Mouse (Mus musculus) gastrocnemius, postnatal 14 days (tissue): ENCODE results near the gene Vwa3b. TPM values are rescaled to one million over a fixed set of nuclear protein-coding genes. Genes with fewer than 3 reads are reported as not detected.

Experiments
- DNase-seq: peaks from one replicate; pipeline ENCODE4 v3.0.0; 2021; ENCODE audit warnings: mixed read lengths
- intact Hi-C: fragments of 180-260 bp; cut with DNase I; formaldehyde crosslinking; loops from one replicate; pipeline ENCODE4 v1.15.1; 2025; ENCODE audit warnings: low total_unique reads
- total RNA-seq, 2 experiments: library from RNA; stranded (reverse); gene quantifications; 2 replicates each; pipeline ENCODE4 v1.2.3; 2021

Vwa3b gene
- total RNA-seq, 2 experiments from 2014 or later: 33.1 to 41.0 TPM

DNA sequence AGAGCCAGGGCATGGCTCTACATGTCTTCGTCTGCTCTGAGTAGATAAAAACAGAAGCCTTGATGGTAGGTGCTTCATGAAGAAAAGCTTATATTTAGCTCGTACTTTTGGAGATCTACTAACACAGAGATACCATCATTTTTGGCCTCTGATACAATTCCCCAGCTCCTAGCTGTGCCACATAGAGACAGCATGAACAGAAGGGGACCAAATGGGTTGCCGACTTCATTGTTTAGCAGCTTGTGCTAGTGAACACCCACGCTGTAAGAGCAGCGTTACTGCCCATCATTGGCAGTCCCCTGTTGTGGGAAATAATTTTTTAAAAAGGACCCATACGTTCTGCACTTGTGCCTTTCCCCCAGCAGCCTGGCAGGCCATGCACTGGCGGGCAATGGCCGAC, 74.6 kb downstream of the Vwa3b start:
- no peak for DNase-seq
- intact Hi-C loops: no loop called here

DNA sequence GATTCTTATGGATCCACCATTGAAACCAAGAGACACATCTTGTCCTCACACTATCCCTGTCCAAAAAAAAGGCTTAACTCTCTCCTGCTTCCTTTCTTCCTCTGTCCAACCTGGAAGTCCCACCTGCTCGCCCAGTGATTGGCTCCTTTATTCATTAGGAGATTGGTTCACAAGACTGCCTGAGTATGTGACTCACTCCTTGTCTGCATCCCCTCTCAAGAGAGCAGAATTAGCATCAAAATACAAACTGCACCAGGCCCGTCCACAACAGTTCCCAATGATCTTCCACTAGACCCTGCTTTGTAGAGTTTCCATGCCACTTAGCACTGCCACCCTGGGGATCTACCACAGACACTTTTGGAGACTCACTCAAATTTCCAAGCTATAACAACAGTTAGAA, 75.3 kb downstream of the Vwa3b start:
- intact Hi-C loops: no loop called here
- DNase-seq: no peak

DNA sequence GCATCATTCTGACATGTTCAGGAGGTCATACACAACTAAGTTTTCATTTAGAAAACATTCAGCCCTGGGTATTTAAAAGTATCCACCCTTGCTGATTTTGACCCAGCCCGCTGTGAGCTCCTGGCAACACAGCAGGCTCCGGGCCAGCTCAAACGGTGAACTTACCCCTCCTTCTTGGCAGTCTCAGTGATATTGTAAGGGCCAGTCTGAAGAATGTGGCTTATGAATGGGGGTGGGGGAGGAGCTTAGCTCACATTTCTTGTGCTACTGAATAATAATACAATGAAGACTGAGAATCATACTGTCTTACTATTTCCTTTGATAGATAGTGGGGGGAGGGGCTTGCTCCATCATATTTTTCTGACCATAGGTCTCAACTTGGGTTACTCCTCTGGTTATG, 78.8 kb downstream of the Vwa3b start:
- intact Hi-C loops: no loop called here
- no peak for DNase-seq

DNA sequence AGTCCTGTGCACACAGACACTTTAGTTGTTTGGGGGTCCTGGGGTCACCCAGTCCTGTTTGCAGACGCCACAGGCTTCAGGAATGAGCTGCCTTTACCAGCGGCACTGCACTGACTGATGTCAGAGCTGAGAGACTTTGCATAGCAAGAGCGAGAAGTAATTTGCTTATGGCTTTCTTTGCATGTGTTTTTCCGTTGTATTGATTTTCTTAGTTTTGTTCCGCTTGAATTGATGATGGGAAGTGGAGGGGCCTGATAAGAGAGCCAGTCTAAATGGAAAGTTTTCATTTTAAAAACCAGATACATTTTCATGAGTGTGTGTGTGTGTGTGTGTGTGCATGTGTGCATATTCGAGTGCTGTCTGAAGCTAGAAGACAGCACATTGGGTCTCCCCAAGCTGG, 87.4 kb downstream of the Vwa3b start:
- intact Hi-C loops: no loop called here

DNA sequence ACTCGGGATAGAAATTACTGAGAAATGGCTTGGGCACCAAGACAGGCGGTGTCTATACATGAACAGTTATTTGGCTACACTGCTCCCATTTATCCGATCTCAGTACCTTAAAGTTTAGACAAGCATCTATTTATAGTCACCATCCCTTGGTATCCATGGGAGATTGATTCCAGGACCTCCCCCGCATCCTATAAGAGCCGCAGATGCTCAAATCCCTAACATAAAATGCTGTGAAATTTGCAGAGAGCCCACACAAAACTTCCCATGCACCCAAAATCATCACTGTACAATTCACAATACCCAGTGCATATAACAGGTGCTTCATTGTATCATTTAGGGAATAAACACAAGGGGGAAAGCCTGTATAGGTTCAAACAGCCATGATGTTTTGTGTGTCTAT, 89.5 kb downstream of the Vwa3b start:
- intact Hi-C loops: no loop called here
- no peak for DNase-seq

More for the DNA sequence above, 87.4 kb downstream of the Vwa3b start:
- no peak for DNase-seq

DNA sequence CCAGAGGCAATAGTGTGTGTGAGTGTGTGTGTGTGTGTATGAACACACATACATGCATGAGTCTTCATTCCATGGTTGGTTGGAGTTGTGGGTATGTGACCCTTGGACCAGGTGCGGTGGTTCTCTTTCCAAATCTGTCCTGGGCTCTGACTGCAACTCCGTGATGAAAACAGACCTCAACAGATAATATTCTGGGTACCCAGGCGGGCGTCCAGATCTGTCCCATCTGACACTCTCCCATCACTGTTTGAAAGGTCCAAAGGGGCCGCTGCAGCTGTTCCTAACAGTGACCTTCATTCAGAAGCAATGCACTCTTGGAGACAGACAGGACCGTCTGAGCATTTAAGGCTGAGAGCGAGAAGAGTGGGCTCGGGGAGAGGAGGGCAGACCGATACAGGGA, 90.2 kb downstream of the Vwa3b start:
- intact Hi-C loops: no loop called here
- peak; percentile 58 for DNase-seq

DNA sequence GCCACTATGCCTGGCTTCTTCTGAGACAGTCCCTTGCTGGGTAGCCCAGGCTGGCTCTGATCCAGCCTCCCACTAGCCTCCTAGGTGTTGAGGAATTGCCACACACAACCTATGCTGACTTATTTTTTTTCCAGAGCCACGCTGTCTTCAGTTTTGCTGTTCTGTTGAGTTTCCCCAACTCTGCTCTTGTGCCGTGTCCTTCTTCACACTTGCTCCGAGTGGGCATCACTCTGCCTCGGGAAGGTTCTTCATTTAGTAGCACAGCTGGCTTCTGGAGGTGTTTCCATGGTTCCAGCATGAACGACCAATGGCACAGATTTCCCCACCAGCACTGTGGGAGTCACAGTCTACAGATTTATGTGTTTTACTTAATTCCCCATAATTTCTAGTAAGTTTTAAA, 91.6 kb downstream of the Vwa3b start:
- no peak for DNase-seq
- intact Hi-C loops: no loop called here

DNA sequence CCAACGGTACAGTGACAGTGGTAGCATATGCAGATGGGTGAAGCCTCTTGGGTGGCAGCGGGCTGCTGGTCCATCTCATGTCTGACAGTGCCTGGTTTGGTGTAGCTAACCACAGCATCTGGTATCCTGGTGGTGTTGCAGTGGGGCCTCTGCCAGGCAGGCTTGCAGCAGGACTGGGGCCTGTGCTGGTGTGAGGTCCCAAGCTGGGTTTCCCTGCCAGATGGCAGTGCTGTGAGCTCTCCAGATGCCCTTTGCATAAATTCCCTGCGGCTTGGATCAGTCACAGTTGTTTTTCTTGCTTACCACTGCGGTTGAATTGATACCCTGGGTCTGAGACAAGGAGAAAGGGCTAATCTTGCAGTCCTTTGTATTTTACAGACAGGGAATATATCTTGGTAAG, 95.9 kb downstream of the Vwa3b start:
- DNase-seq: peak; percentile 80
- intact Hi-C loops: no loop called here

DNA sequence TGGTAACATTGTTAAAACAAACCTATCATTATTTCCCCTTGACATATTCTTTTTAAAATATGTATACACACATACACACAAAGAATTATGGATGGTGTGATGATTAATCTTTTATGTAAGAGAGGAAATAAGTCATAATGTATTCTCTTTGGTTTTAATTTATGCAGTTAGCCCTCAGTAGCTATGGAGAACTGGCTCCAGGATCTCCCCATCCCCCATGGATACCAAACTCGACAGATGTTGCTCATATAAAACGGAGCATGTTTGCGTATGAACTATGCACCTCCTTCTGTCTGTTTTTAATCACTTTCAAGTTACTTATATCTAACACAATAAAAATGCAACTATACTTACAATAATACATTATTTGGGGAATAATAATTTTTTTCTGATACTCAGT, 96.4 kb downstream of the Vwa3b start:
- intact Hi-C loops: no loop called here
- DNase-seq: no peak

DNA sequence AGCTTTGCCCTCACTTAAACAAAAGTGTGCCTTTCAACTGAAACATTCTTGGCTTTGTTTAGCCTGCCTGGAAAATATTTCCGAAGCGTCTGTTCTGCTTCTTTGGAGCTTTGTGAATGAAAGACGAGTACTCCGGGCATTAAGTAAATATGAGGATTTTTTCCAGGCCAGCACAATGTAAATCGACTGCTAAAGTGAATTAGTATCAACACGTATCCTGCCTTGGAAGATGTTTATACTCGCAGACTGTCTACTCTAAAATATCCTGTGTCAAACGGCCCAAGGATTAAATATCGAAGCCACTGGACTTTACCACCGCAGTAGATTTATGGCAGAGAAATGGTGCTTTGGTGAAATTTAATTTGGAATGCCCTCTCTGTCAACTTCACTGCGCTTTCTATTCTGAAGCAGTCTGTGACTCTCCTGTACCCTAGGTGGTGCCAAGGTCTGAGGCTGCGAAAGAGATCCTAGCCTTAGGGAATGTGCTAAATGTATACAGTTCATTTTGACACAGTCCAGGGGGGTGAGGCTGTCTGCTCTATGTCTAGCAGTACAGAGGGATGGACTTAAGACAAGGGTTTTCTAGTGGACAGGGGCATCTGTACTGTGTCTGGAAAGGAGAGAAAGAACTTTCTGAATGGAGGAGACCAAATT, 98.4 kb downstream of the Vwa3b start:
- intact Hi-C loops: no loop called here
- DNase-seq: no peak

DNA sequence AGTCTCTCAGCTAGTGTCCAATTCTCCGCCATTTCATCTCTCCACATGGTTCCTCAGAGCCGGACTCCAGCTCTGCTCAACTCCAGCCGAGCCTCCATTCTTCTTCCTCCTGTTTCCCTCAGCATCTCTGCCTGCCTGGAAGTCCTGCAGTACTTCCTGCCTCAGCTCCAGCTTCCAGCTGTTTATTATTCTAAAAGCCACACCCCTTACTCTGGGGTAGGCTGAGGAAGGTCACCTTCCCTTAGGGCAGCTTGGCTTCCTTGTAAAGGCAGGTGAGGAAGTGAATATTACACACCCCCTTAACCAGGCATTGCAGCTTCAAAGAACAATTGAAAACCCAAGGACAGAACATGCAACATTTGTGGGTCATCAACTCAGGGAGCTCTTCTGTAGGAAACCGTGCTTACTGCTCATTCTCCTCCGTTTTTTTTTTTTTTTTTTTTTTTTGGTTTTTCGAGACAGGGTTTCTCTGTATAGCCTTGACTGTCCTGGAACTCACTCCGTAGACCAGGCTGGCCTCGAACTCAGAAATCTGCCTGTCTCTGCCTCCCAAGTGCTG, 103.7 kb downstream of the Vwa3b start:
- DNase-seq: no peak
- intact Hi-C loops: loop anchor here (10.0 kb wide), 1 partner anchor 205 kb away; no protein-coding TSS in a partner anchor

DNA sequence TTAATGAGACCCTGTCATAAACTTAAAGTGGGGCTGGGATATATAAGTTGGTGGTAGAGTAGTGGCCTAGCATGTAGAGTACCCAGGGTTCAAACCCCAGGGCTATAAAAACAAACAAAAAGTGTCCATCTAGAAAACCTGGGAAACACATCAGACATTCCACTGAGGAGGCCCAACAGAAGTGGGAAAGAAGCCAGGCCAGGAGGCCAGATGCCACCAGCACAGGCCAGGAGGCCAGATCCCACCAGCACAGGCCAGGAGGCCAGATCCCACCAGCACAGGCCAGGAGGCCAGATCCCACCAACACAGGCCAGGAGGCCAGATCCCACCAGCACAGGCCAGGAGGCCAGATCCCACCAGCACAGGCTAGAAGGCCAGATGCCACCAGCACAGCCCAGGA, 104.8 kb downstream of the Vwa3b start:
- intact Hi-C loops: loop anchor here (10.0 kb wide), 1 partner anchor 206 kb away; no protein-coding TSS in a partner anchor
- DNase-seq: no peak

DNA sequence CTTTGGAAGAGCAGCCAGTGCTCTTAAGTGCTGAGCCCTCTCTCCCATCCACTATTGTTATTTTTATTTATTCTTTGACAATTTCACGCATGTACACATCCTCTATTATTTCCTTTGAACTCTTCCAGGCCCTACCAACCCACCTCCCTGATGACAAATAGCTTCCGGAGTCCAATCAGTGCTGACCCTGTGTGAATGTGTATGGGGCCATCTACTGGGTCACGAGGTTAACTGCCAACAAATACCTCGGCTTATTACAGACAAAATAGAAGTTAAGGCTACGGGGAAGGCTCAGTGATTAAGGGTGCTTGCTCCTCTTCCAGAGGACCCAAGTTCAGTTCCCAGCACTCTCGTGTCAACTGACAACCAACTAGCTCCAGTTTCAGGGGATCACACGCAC, 106.0 kb downstream of the Vwa3b start:
- intact Hi-C loops: loop anchor here (10.0 kb wide), 1 partner anchor 208 kb away; no protein-coding TSS in a partner anchor
- DNase-seq: no peak

DNA sequence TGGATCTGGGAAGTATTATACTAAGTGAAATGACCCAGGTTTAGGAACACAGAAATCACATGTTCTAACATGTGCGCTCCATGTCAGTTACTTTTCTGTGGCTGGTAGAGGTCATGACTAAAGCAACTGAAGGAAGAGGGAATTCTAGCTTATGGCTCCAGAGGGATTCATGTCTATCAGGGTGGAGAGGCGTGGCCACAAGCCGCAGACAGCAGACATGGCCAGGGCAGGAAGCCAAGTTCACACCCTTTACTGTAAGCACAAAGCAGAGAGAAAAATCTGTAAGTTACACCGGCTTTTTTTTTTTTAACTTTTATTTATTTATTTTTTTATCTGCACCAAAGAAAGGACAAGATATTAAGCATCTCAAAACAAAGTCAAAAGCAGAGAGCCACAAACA, 119.6 kb downstream of the Vwa3b start:
- peak; percentile 15 for DNase-seq
- intact Hi-C loops: no loop called here

DNA sequence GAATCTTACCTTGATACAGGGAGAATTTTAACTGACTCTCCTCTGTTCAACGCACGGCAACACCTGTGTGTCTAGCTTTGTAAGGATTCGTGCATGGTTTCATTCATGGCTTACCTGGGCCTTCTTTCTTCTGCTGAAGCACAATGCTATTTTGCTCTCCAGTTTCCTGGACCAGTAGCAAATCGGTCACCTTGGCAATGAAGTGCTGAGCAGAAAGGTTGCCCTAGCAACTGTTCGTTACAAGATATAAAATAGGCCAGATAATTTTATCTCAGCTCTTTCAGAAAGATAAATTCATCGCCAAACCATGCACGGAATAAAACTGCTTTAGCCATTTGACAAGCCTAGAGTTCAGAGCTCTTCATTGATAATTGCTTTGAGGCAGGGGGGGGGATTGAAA, 123.5 kb downstream of the Vwa3b start:
- DNase-seq: no peak
- intact Hi-C loops: no loop called here

DNA sequence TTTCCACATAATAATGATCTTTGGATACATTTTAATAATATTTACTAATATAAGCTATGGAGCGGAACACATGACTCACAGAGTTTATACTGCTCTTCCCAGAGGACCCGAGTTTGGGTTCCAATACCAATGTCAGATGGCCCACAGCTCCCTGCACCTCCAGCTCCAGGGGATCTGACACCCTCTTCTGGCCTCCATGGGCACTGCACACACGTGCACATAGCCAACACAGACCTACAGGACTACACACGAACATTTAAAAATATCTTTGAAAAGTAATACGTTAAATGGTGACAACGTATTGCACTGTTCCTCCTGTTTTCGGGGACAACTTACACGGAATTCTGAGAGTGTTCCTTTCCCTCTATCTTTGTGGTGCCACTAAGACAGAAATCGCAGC, 125.5 kb downstream of the Vwa3b start:
- DNase-seq: no peak
- intact Hi-C loops: no loop called here

DNA sequence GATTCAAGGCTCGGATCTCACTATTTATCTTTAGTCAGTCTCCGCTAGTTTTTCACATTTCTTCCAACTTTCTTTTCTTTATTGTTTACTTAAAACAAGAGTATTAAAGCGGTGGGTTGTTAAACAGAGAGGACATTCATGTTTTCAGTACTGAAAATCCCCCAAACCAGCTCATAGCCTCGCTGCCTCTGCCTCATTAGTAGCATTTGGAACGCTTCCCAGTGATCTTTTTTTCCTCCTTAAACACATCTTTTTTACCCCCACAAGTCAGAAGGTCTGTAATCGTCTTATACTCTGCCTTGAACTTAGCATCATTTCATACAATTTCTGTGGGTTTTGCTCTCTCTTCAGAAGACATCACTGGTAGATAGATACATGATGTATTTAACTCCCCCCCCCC, 139.7 kb downstream of the Vwa3b start:
- DNase-seq: no peak
- intact Hi-C loops: no loop called here

DNA sequence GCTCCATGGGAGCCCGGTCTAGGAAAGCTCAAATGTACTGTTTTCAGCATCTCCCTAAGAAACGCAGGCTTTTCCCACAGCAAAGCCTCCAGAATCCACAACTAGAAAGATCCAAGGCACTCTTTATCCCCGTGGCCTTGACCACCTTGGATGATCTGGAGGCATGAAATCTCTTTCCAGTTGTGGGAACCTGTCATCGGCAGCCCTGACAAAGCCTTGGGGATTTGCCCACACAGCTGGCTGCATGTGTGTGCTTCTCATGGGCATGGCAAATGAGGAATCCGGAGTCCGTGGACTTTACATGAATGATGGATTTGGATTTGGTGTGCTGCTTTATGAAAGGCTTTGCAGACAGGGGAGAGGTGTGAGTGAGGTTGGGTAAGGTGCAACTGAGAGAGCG, 141.5 kb downstream of the Vwa3b start:
- intact Hi-C loops: no loop called here
- no peak for DNase-seq

DNA sequence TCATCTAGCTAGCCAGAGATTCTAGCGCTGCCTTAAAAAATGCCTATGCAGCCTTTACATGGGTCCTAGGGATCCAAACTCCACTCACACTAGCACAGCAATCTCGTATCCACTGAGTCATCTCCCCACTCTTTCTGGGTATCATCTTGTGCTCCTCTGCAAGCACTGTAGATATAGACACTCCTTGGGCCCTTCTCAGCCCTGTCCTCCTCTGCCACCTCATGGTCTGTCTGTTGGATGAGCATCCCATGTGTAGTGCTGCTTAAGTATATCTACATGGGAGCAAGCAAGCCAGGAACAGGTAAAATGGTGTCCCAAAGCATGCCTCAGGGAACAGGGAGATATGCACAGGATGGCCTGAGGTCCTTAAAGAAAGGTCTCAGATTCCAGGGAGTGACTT, 151.5 kb downstream of the Vwa3b start:
- intact Hi-C loops: loop anchor here (10.0 kb wide), 1 partner anchor 363 kb away; no protein-coding TSS in a partner anchor
- DNase-seq: no peak

DNA sequence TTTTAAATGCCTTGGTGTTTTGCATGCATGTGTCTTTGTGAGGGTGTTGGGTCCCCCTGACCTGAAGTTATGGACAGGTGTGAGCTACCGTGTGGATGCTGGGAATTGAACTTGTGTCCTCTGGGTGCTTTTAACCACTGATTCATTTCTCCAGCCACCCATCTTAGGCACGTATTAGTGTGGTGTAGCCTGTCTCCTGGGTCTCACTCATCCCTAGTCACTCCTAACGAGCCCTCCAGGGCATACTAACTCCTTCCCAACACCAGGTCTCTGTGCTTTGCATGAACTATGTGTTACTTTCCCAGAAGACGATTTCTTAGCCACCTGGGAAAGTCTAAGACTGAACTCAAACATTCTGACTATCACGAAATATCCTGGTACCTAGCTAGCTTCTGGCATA, 153.5 kb downstream of the Vwa3b start:
- no peak for DNase-seq
- intact Hi-C loops: loop anchor here (10.0 kb wide), 1 partner anchor 365 kb away; no protein-coding TSS in a partner anchor

DNA sequence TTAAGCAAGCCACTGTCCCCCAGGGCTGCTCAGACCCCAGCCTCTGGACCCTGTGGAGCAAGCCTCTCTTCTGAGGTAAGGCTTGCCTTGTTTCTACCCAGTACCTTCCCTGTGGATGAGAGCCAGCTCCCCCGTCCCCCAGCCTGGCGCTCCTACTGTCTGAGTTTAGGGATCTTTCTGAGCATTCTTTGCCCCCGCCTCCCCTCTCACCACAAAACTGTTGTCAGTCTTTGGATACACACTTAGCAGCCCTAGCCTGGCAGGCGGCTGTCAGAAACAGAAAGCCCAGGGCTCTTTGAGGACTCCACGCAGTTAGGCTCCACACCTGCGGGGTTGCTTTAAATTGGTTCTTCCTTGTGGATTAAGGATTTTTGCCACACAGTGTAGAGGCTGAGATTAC, 160.7 kb downstream of the Vwa3b start:
- no peak for DNase-seq
- intact Hi-C loops: no loop called here
